Mouse (Mus musculus): Measurements from ENCODE around the gene Trabd2b.

- TF ChIP-seq POLR2A (IDR thresholded peaks at IDR 0.05; ENCODE audit: insufficient read depth, low read depth, low read length) (no peak), CTCF (IDR thresholded peaks at IDR 0.05) (no peak)
Observed at GRCm38 (mm10) chr4:114453101-114453500, 46.6 kb downstream of the Trabd2b start.

Measured in heart, adult 2 months (tissue).